Mouse (Mus musculus) limb, embryonic 14.5 days (tissue): ENCODE data around the gene Gsn. TPM values are rescaled to one million over a fixed set of nuclear protein-coding genes. Genes with fewer than 3 reads are reported as not detected.

Source experiments
- ATAC-seq: fragments of 200-750 bp; cut with Nextera tagmentation; 2 replicates; pipeline ENCODE4 v1.8.0; 2017; ENCODE audit warnings: low read depth, moderate number of reproducible peaks, moderate TSS enrichment; ENCODE audit not compliant: low FRiP score
- DNase-seq: peaks from one replicate; pipeline ENCODE4 v3.0.0-alpha.2; 2015; ENCODE audit warnings: low spot score
- H3K27ac ChIP-seq: fragments of 300-500 bp; sonication (generic); replicated peaks from 2 replicates; pipeline ENCODE4 v1.5.1; 2014; ENCODE audit warnings: low read depth, mild to moderate bottlenecking, low read length, moderate library complexity, mixed read lengths
- H3K27me3 ChIP-seq: fragments of 300-500 bp; sonication (generic); 2 replicates; pipeline ENCODE4 v1.6.1; 2014; ENCODE audit warnings: low read length, mixed read lengths; ENCODE audit not compliant: control insufficient read depth, insufficient read depth
- H3K36me3 ChIP-seq: fragments of 300-500 bp; sonication (generic); 2 replicates; pipeline ENCODE4 v1.6.1; 2014; ENCODE audit warnings: mild to moderate bottlenecking, low read length, moderate library complexity, mixed read lengths; ENCODE audit not compliant: control insufficient read depth, insufficient read depth
- H3K4me1 ChIP-seq: fragments of 300-500 bp; sonication (generic); 2 replicates; pipeline ENCODE4 v1.6.1; 2014; ENCODE audit warnings: antibody characterized with exemption, low read length, mixed read lengths; ENCODE audit not compliant: control insufficient read depth, insufficient read depth
- H3K4me2 ChIP-seq: fragments of 300-500 bp; sonication (generic); replicated peaks from 2 replicates; pipeline ENCODE4 v1.6.1; 2014; ENCODE audit warnings: low read depth, mild to moderate bottlenecking, low read length, moderate library complexity; ENCODE audit not compliant: severe bottlenecking
- H3K4me3 ChIP-seq: fragments of 300-500 bp; sonication (generic); replicated peaks from 2 replicates; pipeline ENCODE4 v1.5.1; 2014; ENCODE audit warnings: low read length
- H3K9ac ChIP-seq: fragments of 300-500 bp; sonication (generic); 2 replicates; pipeline ENCODE4 v1.6.1; 2014; ENCODE audit warnings: mild to moderate bottlenecking, low read depth, low read length, moderate library complexity; ENCODE audit not compliant: severe bottlenecking
- H3K9me3 ChIP-seq: fragments of 300-500 bp; sonication (generic); 2 replicates; pipeline ENCODE4 v1.6.1; 2016; ENCODE audit warnings: low read length; ENCODE audit not compliant: control insufficient read depth
- POLR2A ChIP-seq: fragments of 200-500 bp; IDR thresholded peaks from 2 replicates; pipeline ENCODE4 v1.8.0; 2012; ENCODE audit warnings: inconsistent platforms, mild to moderate bottlenecking, moderate library complexity, borderline replicate concordance; ENCODE audit not compliant: insufficient read depth, insufficient read length; ENCODE audit errors: extremely low read depth
- WGBS: fragments of 180-500 bp; shearing (Covaris S2); extraction: QIAGEN DNeasy Blood & Tissue Kit; methylation state at CpG from one replicate; pipeline ENCODE4 v1.1.7; 2014; 5-methylcytosine and 5-hydroxymethylcytosine counted together
- polyA plus RNA-seq, 2 experiments: library from polyadenylated mRNA; depleted of rRNA in 1 of 2; stranded (reverse) in 1 of 2; unstranded in 1 of 2; fragments of >200 nt; fragmentation: Nextera tagmentation in 1 of 2; extraction: Ambion mirVana in 1 of 2; gene quantifications; 2 replicates each; pipeline versions ENCODE4 v1.2.1 to v1.2.3; 2012 to 2014

The Gsn gene
- polyA plus RNA-seq, 2 experiments = 160 to 214 TPM

DNA sequence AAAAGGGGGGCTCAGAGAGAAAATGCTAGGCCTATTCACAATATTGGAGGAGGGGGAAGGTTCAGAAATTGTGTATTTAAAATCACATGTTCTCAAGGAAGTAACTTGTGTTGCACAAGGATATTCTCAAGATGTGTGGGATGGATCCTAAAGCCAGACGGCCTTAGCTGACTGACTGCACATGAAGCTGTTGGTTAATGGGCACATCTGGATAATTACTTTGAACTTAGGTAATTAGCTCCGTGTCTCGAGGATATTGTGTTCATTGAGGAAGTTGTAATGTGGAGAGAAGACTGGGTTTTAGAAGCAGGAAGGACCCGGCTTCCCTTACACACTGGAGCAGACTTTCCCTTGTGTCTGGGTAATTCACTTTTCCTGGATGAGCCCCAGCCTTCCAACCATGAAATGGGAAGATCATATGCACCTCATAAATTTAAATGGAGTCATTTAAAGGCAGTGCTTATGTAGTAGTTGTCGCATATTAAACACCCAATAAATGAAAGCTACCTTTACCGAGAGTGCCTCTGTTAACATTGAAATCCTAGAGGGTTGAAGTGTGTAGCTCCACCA is 33.3 kb upstream of the Gsn start:
- Histone ChIP-seq H3K9ac (no peak overlapping the region), H3K4me3 (no peak overlapping the region), H3K4me2 (no peak overlapping the region), H3K36me3 (no peaks in the 10 kb centered on the region), H3K27me3 (0 out of 2 replicates have a peak, but pooled peaks cover 7% of the 10 kb centered on the region), H3K4me1 (peaks cover 9% of the 10 kb centered on the region; the same call in 1 of the 2 replicates), H3K27ac (no peak overlapping the region), H3K9me3 (no peaks in the 10 kb centered on the region)
- TF ChIP-seq POLR2A = no peak
- ATAC-seq (peak; percentile 74; the same call in 1 of the 2 replicates), DNase-seq (peak; percentile 25)
- 21% methylated on average over 6 of the region's 6 CpGs for WGBS

DNA sequence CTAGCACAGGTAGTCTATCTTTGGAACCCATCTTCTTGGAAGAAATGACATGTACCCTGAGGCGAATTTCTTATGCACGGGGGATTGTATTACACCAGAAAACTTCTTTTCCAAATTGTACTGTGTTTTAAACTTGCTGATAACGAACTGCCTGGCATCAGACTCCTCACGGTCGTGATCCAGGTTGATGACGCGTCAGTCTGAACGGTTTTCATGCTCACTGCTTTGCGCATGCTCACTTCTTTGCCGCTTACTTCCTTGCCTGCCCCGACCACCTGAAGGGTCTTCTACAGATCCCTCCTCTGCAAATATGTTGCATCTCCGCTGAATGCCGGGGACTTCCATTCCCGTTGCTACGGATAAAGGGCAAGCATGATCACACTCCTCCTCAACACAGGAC is 31.9 kb upstream of the Gsn start:
- no peak overlapping the region for H3K27ac ChIP-seq
- no peak for DNase-seq
- no peak overlapping the region for H3K9ac ChIP-seq
- H3K27me3 ChIP-seq = 0 out of 2 replicates have a peak, but pooled peaks cover 7% of the 10 kb centered on the region
- peaks cover 9% of the 10 kb centered on the region; the same call in 1 of the 2 replicates for H3K4me1 ChIP-seq
- no peak overlapping the region for H3K4me3 ChIP-seq
- no peaks in the 10 kb centered on the region for H3K9me3 ChIP-seq
- H3K4me2 ChIP-seq = no peak overlapping the region
- no peak for TF ChIP-seq POLR2A
- no peaks in the 10 kb centered on the region for H3K36me3 ChIP-seq
- 84% methylated on average over 15 of the region's 15 CpGs for WGBS
- no peak for ATAC-seq

- ATAC-seq (no peak), DNase-seq (no peak)
- H3K27me3 ChIP-seq = 0 out of 2 replicates have a peak, but pooled peaks cover 7% of the 10 kb centered on the region
- H3K4me3 ChIP-seq = no peak overlapping the region
- WGBS = 14% methylated on average over 4 of the region's 4 CpGs
- TF ChIP-seq POLR2A = no peak
- H3K4me2 ChIP-seq = no peak overlapping the region
- no peak overlapping the region for H3K27ac ChIP-seq
- H3K4me1 ChIP-seq = peaks cover 17% of the 10 kb centered on the region
- no peaks in the 10 kb centered on the region for H3K36me3 ChIP-seq
- H3K9ac ChIP-seq = no peak overlapping the region
- H3K9me3 ChIP-seq = no peaks in the 10 kb centered on the region
These were observed 28.0 kb upstream of the Gsn start for GRCm38 (mm10) chr2:35228145-35228544.

DNA sequence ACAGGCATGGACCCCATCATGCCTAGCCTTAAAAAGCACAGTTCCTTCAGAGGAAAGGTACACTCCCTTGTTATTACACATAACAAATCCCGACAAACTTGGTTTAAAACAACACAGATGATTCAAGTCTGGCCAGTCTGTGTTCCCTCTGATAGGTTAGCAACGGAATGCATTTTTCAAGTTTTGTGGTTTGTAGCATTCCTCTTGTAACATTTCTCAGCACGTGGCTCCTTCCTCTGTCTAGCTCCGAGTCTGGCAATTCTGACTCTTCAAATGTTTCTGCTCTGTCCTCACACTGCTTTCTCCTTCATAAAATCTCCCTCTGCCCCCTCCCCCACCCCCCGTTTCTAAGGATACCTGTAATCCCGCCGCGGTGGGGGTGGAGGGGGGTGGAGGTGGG is 26.0 kb upstream of the Gsn start:
- Histone ChIP-seq H3K27ac (no peak overlapping the region), H3K27me3 (no peaks in the 10 kb centered on the region), H3K4me2 (peak overlapping the region; percentile 9; the same call in 1 of the 2 replicates), H3K36me3 (no peaks in the 10 kb centered on the region), H3K9me3 (no peaks in the 10 kb centered on the region), H3K4me3 (no peak overlapping the region), H3K9ac (no peak overlapping the region), H3K4me1 (peaks cover 11% of the 10 kb centered on the region)
- no peak for ATAC-seq
- no peak for TF ChIP-seq POLR2A
- WGBS = 8% methylated on average over 8 of the region's 8 CpGs
- peak; percentile 52 for DNase-seq

- H3K4me1 ChIP-seq = peaks cover 11% of the 10 kb centered on the region
- DNase-seq = no peak
These were observed 24.3 kb upstream of the Gsn start for GRCm38 (mm10) chr2:35231871-35232270.

More at GRCm38 (mm10) chr2:35231871-35232270, 24.3 kb upstream of the Gsn start:
- Histone ChIP-seq H3K4me3 (no peak overlapping the region), H3K27ac (no peak overlapping the region), H3K9ac (no peak overlapping the region), H3K4me2 (no peak overlapping the region), H3K9me3 (no peaks in the 10 kb centered on the region), H3K27me3 (no peaks in the 10 kb centered on the region), H3K36me3 (no peaks in the 10 kb centered on the region)
- WGBS = 57% methylated on average over 2 of the region's 2 CpGs
- no peak for TF ChIP-seq POLR2A
- no peak for ATAC-seq
